Mouse (Mus musculus) ovary, adult 10 weeks (tissue): ENCODE measurements around the gene Usp9x. TPM values are rescaled to one million over a fixed set of nuclear protein-coding genes. Genes with fewer than 3 reads are reported as not detected.

Source experiments
- polyA plus RNA-seq: library from polyadenylated mRNA; stranded (reverse); fragments of 350-450 nt; fragmentation: Illumina TruSeq; extraction: RNeasy Lipid Tissue Mini Kit (QIAGEN cat#74804); gene quantifications from one replicate; pipeline ENCODE4 v1.2.3, GENCODE M21; 2014

The Usp9x gene
- 474 TPM for polyA plus RNA-seq

GRCm38 (mm10) chrX:13071241-13071775 is at the start of gene Usp9x:
Gene Usp9x (plus strand): TSS chrX:13071498.

Other genes with a start within 250 kb of the Usp9x start
- 974 TPM for gene Ddx3x, start 209.5 kb downstream of the Usp9x start, polyA plus RNA-seq